Mouse (Mus musculus): Measurements from ENCODE around the gene Ifitm7. TPM values are rescaled to one million over a fixed set of nuclear protein-coding genes. Genes with fewer than 3 reads are reported as not detected.
"Not testable (repeated sequence)": the region's sequence is repeated elsewhere in the genome, so short reads cannot be mapped to it uniquely, and the experiment has no call there.

The Ifitm7 gene
- total and polyA plus RNA-seq, 3 experiments: 0.49 TPM; not detected in 2

DNA sequence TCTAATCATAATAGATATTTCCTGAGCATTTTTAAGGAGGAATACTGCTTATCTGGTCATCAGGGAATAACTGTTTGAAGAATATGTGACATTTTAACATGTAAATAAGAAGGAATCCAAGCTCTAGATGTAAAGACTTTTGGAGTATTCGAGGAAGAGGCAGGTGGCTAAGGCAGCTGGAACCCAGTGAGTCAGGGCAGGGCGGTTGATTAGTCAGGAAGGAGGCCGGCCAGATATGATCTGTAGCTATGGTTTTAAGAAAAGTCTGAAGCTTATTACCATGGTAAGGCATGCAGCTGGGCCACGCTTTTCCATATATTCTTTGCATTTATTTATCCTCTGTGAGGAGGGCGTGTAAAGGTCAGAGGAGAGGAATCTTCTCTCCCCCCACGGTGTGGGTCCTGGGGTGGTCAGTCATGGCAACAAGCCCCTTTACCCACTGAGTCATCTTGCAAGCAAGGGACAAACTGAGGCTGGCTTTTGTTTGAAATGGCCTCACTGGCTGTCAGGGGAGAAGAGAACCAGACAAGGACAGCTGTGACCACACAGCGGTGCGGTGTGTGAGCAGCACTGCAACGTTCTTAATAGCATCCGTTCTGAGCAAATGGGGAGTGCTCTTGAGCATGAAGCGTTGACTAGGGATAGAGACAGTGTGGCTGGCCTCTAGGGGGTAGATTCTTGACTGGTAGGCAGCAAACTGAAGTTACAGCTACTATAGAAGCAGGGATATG lies 6.0 kb upstream of the Ifitm7 start:
- no peak for TF ChIP-seq GATA1 (IDR thresholded peaks at IDR 0.05; ENCODE audit: borderline replicate concordance, low read length)
- no peak for TF ChIP-seq POLR2AphosphoS5 (IDR thresholded peaks at IDR 0.05; ENCODE audit: insufficient replicate concordance, low read depth, low read length)
- TF ChIP-seq CTCF (IDR thresholded peaks at IDR 0.05; ENCODE audit: low read depth, low read length): no peak
- TF ChIP-seq TAL1 (conservative IDR thresholded peaks at IDR 0.05; ENCODE audit: low read depth, low read length): no peak
- no peak for TF ChIP-seq GATA2 (IDR thresholded peaks at IDR 0.05; ENCODE audit: borderline replicate concordance, low read depth, low read length)
- peaks cover 12% of the 10 kb centered on the region for H3K27me3 ChIP-seq (ENCODE audit: insufficient read depth, low read length)
- DNase-seq (ENCODE audit: low spot score) (no peak), ATAC-seq (ENCODE audit: extremely low read depth, insufficient number of reproducible peaks, low FRiP score, poor library complexity, severe bottlenecking) (no peak)
- H3K9me3 ChIP-seq (replicated peaks): no peaks in the 10 kb centered on the region
- no peak overlapping the region for H3K4me3 ChIP-seq (ENCODE audit: low read depth, low read length)
- H3K4me1 ChIP-seq (ENCODE audit: insufficient read depth, low read depth, low read length): no peaks in the 10 kb centered on the region
- H3K36me3 ChIP-seq (replicated peaks): no peaks in the 10 kb centered on the region

DNA sequence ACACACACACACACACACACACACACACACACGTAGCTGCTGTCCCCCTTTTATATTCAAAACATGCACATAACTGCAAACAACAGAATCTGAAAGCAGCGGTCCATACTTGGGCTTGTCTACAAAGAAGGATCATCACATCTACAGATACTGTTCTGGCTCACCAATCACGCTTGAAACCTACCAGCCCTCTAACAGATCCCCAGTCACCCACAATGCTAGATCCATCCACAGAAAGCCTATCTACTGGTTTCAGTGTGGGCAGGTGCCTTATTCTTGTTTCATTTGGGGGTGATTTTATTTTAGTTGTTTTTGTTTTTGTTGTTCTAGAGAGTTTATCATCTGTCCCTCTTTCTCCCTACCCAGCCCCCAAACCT lies 503 bp downstream of the Ifitm7 start:
- no peak overlapping the region for H3K4me3 ChIP-seq (ENCODE audit: low read depth, low read length)

DNA sequence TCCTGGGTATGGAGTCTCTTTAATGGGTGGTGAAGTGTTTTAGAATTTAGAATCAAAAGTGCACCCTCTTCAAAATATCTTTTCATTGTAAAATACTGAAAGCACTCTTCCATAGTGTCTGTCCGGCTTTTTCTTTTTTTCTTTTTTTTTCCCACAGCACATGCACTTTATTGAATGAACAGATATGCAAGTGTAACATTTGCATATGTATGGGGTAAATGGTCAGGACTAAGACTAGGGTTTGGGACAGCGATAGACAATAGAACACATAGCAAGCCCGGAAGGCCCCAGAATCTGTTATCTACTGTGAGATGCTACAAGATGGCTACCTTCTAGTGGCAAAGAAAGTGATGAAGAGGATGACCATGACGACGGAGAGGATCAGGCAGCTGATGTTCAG lies 3.5 kb downstream of the Ifitm7 start:
- peaks cover 10% of the 10 kb centered on the region for H3K27me3 ChIP-seq (ENCODE audit: insufficient read depth, low read length)
- no peak for DNase-seq (ENCODE audit: low spot score)
- H3K9me3 ChIP-seq (replicated peaks): no peaks in the 10 kb centered on the region
- H3K36me3 ChIP-seq (replicated peaks): no peaks in the 10 kb centered on the region
- ATAC-seq (ENCODE audit: extremely low read depth, insufficient number of reproducible peaks, low FRiP score, poor library complexity, severe bottlenecking): no peak
- H3K4me3 ChIP-seq (ENCODE audit: low read depth, low read length): no peak overlapping the region
- no peak for TF ChIP-seq CTCF (IDR thresholded peaks at IDR 0.05; ENCODE audit: low read depth, low read length)
- no peak for TF ChIP-seq GATA2 (IDR thresholded peaks at IDR 0.05; ENCODE audit: borderline replicate concordance, low read depth, low read length)
- no peak for TF ChIP-seq TAL1 (conservative IDR thresholded peaks at IDR 0.05; ENCODE audit: low read depth, low read length)
- TF ChIP-seq GATA1 (IDR thresholded peaks at IDR 0.05; ENCODE audit: borderline replicate concordance, low read length): no peak
- TF ChIP-seq POLR2AphosphoS5 (IDR thresholded peaks at IDR 0.05; ENCODE audit: insufficient replicate concordance, low read depth, low read length): no peak
- H3K4me1 ChIP-seq (ENCODE audit: insufficient read depth, low read depth, low read length): no peaks in the 10 kb centered on the region

More for the DNA sequence above, 503 bp downstream of the Ifitm7 start:
- DNase-seq (ENCODE audit: low spot score): no peak
- TF ChIP-seq POLR2AphosphoS5 (IDR thresholded peaks at IDR 0.05; ENCODE audit: insufficient replicate concordance, low read depth, low read length) (no peak), CTCF (IDR thresholded peaks at IDR 0.05; ENCODE audit: low read depth, low read length) (no peak), GATA2 (IDR thresholded peaks at IDR 0.05; ENCODE audit: borderline replicate concordance, low read depth, low read length) (no peak), TAL1 (conservative IDR thresholded peaks at IDR 0.05; ENCODE audit: low read depth, low read length) (no peak), GATA1 (IDR thresholded peaks at IDR 0.05; ENCODE audit: borderline replicate concordance, low read length) (no peak)
- Histone ChIP-seq H3K9me3 (replicated peaks) (no peaks in the 10 kb centered on the region), H3K4me1 (ENCODE audit: insufficient read depth, low read depth, low read length) (no peaks in the 10 kb centered on the region), H3K27me3 (ENCODE audit: insufficient read depth, low read length) (peaks cover 14% of the 10 kb centered on the region), H3K36me3 (replicated peaks) (no peaks in the 10 kb centered on the region)
- no peak for ATAC-seq (ENCODE audit: extremely low read depth, insufficient number of reproducible peaks, low FRiP score, poor library complexity, severe bottlenecking)

DNA sequence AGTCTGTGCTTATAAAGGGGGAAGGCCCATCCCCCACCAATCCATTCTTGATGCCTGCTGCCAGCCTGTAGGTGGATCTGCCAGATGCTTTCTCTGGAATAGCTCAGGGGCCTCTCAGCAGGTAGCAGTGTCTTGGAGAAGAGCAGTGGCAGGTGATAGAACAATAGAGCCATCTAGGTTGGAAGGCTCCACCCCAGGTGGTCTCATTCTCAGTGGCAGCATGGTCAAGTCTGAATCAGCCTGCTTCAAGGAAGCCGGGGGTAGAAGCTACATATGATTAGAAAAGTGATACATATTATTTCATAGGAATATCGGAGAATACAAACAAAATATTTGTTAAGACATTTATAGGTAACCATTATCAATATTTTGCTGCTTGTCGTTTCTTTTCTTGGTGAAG lies 5.0 kb downstream of the Ifitm7 start:
- not testable (repeated sequence) for ATAC-seq (ENCODE audit: extremely low read depth, insufficient number of reproducible peaks, low FRiP score, poor library complexity, severe bottlenecking); H3K27me3 ChIP-seq (ENCODE audit: insufficient read depth, low read length); H3K9me3 ChIP-seq (replicated peaks); H3K4me1 ChIP-seq (ENCODE audit: insufficient read depth, low read depth, low read length); DNase-seq (ENCODE audit: low spot score); H3K36me3 ChIP-seq (replicated peaks); H3K4me3 ChIP-seq (ENCODE audit: low read depth, low read length)

DNA sequence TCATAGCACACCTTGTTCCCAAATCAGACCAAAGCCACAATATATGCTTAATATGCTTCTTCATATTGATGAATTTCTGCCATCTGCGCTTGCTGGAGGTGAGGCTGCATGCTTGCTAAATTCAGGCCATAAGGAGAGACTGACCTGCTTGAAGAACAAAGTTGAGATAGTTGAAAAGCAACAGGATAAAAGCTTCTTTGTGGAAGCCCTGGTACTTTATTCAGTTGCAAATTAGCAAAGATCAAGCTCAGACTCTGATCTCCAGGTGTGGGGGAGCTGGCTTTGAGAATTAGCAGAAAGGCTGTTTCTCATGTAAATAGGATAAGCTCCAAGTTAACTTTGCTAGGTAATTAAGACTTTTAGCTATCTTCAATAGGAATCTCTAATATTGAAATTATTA lies 9.7 kb downstream of the Ifitm7 start:
- H3K9me3 ChIP-seq (replicated peaks); H3K4me3 ChIP-seq (ENCODE audit: low read depth, low read length); H3K27me3 ChIP-seq (ENCODE audit: insufficient read depth, low read length); ATAC-seq (ENCODE audit: extremely low read depth, insufficient number of reproducible peaks, low FRiP score, poor library complexity, severe bottlenecking); H3K4me1 ChIP-seq (ENCODE audit: insufficient read depth, low read depth, low read length); H3K36me3 ChIP-seq (replicated peaks); DNase-seq (ENCODE audit: low spot score): not testable (repeated sequence)

DNA sequence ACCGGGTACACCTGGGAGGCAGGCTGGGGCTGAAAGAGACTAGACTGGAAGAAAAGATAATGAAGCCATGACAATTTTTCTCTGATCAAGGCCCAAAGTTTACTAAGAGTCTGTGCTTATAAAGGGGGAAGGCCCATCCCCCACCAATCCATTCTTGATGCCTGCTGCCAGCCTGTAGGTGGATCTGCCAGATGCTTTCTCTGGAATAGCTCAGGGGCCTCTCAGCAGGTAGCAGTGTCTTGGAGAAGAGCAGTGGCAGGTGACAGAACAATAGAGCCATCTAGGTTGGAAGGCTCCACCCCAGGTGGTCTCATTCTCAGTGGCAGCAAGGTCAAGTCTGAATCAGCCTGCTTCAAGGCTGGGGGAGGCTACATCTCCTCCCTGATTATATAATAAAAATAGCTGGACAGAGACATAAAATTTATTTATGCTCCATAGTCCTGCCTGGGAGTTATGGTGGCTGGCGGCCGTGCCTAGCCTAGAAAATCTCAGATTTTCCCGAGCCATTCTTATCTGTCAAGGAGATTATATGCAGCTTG lies 10.3 kb downstream of the Ifitm7 start:
- ATAC-seq (ENCODE audit: extremely low read depth, insufficient number of reproducible peaks, low FRiP score, poor library complexity, severe bottlenecking): not testable (repeated sequence)

DNA sequence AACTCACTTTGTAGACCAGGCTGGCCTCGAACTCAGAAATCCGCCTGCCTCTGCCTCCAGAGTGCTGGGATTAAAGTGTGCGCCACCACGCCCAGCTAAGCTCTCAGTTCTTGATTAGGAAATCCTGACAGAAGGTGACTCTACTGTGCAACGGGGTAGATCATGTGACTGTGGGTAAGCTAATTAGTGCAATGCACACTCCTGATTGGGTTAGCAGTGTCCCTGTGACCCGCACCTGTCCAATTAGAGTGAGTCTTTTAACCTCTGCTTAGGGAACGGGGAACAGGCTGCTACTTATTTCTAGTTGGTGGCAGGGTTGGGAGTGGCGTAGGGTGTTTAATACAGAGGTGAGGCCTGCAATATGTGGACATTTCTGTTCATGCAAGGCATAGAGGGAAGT lies 14.6 kb downstream of the Ifitm7 start:
- DNase-seq (ENCODE audit: low spot score): no peak
- Histone ChIP-seq H3K9me3 (replicated peaks) (no peaks in the 10 kb centered on the region), H3K4me3 (ENCODE audit: low read depth, low read length) (no peak overlapping the region), H3K4me1 (ENCODE audit: insufficient read depth, low read depth, low read length) (no peaks in the 10 kb centered on the region), H3K36me3 (replicated peaks) (no peaks in the 10 kb centered on the region), H3K27me3 (ENCODE audit: insufficient read depth, low read length) (peaks cover 2% of the 10 kb centered on the region; the same call in 1 of the 2 replicates)
- no peak for TF ChIP-seq TAL1 (conservative IDR thresholded peaks at IDR 0.05; ENCODE audit: low read depth, low read length)
- TF ChIP-seq CTCF (IDR thresholded peaks at IDR 0.05; ENCODE audit: low read depth, low read length): no peak
- TF ChIP-seq POLR2AphosphoS5 (IDR thresholded peaks at IDR 0.05; ENCODE audit: insufficient replicate concordance, low read depth, low read length): no peak
- no peak for TF ChIP-seq GATA1 (IDR thresholded peaks at IDR 0.05; ENCODE audit: borderline replicate concordance, low read length)
- no peak for TF ChIP-seq GATA2 (IDR thresholded peaks at IDR 0.05; ENCODE audit: borderline replicate concordance, low read depth, low read length)
- no peak for ATAC-seq (ENCODE audit: extremely low read depth, insufficient number of reproducible peaks, low FRiP score, poor library complexity, severe bottlenecking)

More for the DNA sequence above, 10.3 kb downstream of the Ifitm7 start:
- H3K9me3 ChIP-seq (replicated peaks); H3K27me3 ChIP-seq (ENCODE audit: insufficient read depth, low read length); H3K4me3 ChIP-seq (ENCODE audit: low read depth, low read length); H3K4me1 ChIP-seq (ENCODE audit: insufficient read depth, low read depth, low read length); DNase-seq (ENCODE audit: low spot score); H3K36me3 ChIP-seq (replicated peaks): not testable (repeated sequence)

All from G1E (cell line).